8 mouse cellular contexts compared by ENCODE assay signal in the genomic region with DNA sequence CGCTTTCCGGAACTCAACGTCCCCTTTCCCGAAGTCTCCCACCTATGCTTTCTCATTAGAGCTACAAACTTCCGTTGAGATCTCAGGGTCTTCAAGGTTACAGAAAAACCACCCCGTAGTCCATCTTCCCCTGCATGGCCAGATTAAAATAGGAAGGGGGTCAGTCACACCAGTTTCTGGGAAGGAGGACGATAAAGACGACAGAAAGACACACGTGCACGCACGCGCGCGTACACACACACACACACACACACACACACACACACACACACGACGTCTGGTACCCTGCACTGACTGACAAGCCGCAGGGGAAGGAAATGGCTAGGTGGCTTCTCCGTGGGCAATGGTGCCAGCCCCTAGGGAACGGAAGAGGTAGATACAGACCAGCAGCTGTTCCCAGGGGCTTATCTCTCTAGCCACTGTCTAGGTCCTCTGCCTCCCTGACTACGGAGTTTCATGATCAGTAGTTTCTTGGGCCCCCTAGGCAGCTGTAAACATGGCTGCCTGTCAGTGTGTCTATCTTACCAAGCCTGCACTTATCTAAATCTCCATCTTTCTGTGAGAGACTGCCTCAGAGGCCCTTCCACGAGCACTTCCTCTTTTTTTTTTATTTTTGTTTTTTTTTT. TPM values are rescaled to one million over a fixed set of nuclear protein-coding genes. Genes with fewer than 3 reads are reported as not detected.
DNase-seq lines count a peak whose midpoint lies in the region; ATAC-seq and TF ChIP-seq lines count a peak whose summit lies in the region.

No protein-coding gene starts in this region.

- TF ChIP-seq POLR2A in liver, adult 2 months (IDR thresholded peaks at IDR 0.05; ENCODE audit: extremely low read depth, insufficient read depth, low read length) = no peak

- H3K9ac ChIP-seq in neural tube, embryonic 11.5 days (ENCODE audit: low read length) = no peak overlapping the region; the same call in 1 of the 2 replicates
- H3K9ac ChIP-seq in forebrain, embryonic 11.5 days (ENCODE audit: low read length) = peak overlapping the region; percentile 54
- no peak overlapping the region for H3K9ac ChIP-seq in liver, adult 2 months (ENCODE audit: low read depth, low read length)
- peak overlapping the region; percentile 54 for H3K9ac ChIP-seq in neural tube, embryonic 14.5 days (replicated peaks; ENCODE audit: low read depth, low read length)

- no peak for TF ChIP-seq CTCF in liver, adult 2 months (IDR thresholded peaks at IDR 0.05; ENCODE audit: low read depth, low read length)

- peak overlapping the region; percentile 29 for H3K4me3 ChIP-seq in neural tube, embryonic 11.5 days (ENCODE audit: low read depth, low read length)
- H3K4me3 ChIP-seq in forebrain, embryonic 11.5 days (ENCODE audit: low read depth, low read length) = peak overlapping the region; percentile 34
- peak overlapping the region; percentile 0; the same call in 1 of the 2 replicates for H3K4me3 ChIP-seq in liver, adult 2 months (ENCODE audit: insufficient read depth, low read depth, low read length)
- H3K4me3 ChIP-seq in neural tube, embryonic 14.5 days (ENCODE audit: low read depth, low read length) = peak overlapping the region; percentile 35

- H3K4me2 ChIP-seq in neural tube, embryonic 11.5 days (ENCODE audit: low read depth) = peak overlapping the region; percentile 76
- peak overlapping the region; percentile 88 for H3K4me2 ChIP-seq in forebrain, embryonic 11.5 days (ENCODE audit: low read depth, low read length, severe bottlenecking)
- H3K4me2 ChIP-seq in neural tube, embryonic 14.5 days (ENCODE audit: low read depth, low read length) = peak overlapping the region; percentile 84

- H3K27ac ChIP-seq in neural tube, embryonic 11.5 days (ENCODE audit: low read depth, low read length) = no peak overlapping the region
- no peak overlapping the region for H3K27ac ChIP-seq in forebrain, embryonic 11.5 days (ENCODE audit: low read depth, low read length)
- H3K27ac ChIP-seq in liver, adult 2 months (replicated peaks; ENCODE audit: insufficient read depth, low read depth, low read length) = no peak overlapping the region
- no peak overlapping the region for H3K27ac ChIP-seq in neural tube, embryonic 14.5 days (ENCODE audit: low read depth, low read length)

- H3K27me3 ChIP-seq in neural tube, embryonic 11.5 days (ENCODE audit: control insufficient read depth, insufficient read depth, low read length) = peaks cover 13% of the 10 kb centered on the region
- H3K27me3 ChIP-seq in forebrain, embryonic 11.5 days (ENCODE audit: control insufficient read depth, insufficient read depth, low read length) = peaks cover 13% of the 10 kb centered on the region; the same call in 1 of the 2 replicates
- H3K27me3 ChIP-seq in liver, adult 2 months (ENCODE audit: control insufficient read depth, insufficient read depth, low read length) = 0 out of 2 replicates have a peak, but pooled peaks cover 2% of the 10 kb centered on the region
- peaks cover 5% of the 10 kb centered on the region for H3K27me3 ChIP-seq in neural tube, embryonic 14.5 days (ENCODE audit: control insufficient read depth, insufficient read depth, low read length)

- ATAC-seq in neural tube, embryonic 11.5 days (ENCODE audit: insufficient read depth, low FRiP score, low TSS enrichment) = no peak
- ATAC-seq in forebrain, embryonic 11.5 days (replicated peaks; ENCODE audit: low FRiP score) = no peak
- ATAC-seq in neural tube, embryonic 14.5 days (ENCODE audit: low read depth) = no peak

- no peaks in the 10 kb centered on the region for H3K79me2 ChIP-seq in liver, adult 2 months (ENCODE audit: control insufficient read depth, insufficient read depth, low read length)

- H3K9me3 ChIP-seq in neural tube, embryonic 11.5 days (ENCODE audit: control insufficient read depth, low read length) = no peaks in the 10 kb centered on the region
- no peaks in the 10 kb centered on the region for H3K9me3 ChIP-seq in forebrain, embryonic 11.5 days (ENCODE audit: control insufficient read depth, low read length)
- no peaks in the 10 kb centered on the region for H3K9me3 ChIP-seq in neural tube, embryonic 14.5 days (ENCODE audit: control insufficient read depth, low read length)

- H3K36me3 ChIP-seq in neural tube, embryonic 11.5 days (ENCODE audit: control insufficient read depth, insufficient read depth, low read length) = no peaks in the 10 kb centered on the region
- no peaks in the 10 kb centered on the region for H3K36me3 ChIP-seq in forebrain, embryonic 11.5 days (ENCODE audit: control insufficient read depth, insufficient read depth, low read length)
- H3K36me3 ChIP-seq in liver, adult 2 months (ENCODE audit: control insufficient read depth, insufficient read depth, low read length) = no peaks in the 10 kb centered on the region
- no peaks in the 10 kb centered on the region for H3K36me3 ChIP-seq in neural tube, embryonic 14.5 days (ENCODE audit: control insufficient read depth, insufficient read depth, low read length)

- 24% methylated on average over 21 of the region's 21 CpGs for WGBS in neural tube, embryonic 11.5 days
- 20% methylated on average over 21 of the region's 21 CpGs for WGBS in forebrain, embryonic 11.5 days
- 31% methylated on average over 21 of the region's 21 CpGs for WGBS in liver, adult 2 months
- 17% methylated on average over 21 of the region's 21 CpGs for WGBS in neural tube, embryonic 14.5 days

- DNase-seq in neural tube, embryonic 11.5 days (ENCODE audit: low spot score) = no peak
- DNase-seq in neural tube, embryonic 10.5 days (ENCODE audit: extremely low spot score, low spot score) = no peak
- peak; percentile 54 for DNase-seq in forebrain, embryonic 11.5 days (ENCODE audit: low spot score)
- no peak for DNase-seq in liver, adult 2 months (ENCODE audit: extremely low read depth, low read depth, low spot score)
- no peak for DNase-seq in layer of hippocampus, postnatal 14 days (ENCODE audit: low spot score in 2 of 2)
- no peak for DNase-seq in adrenal gland, postnatal 4 days (ENCODE audit: low spot score in 2 of 2)
- no peak for DNase-seq in cerebellum, adult 9-10 months

- H3K4me1 ChIP-seq in neural tube, embryonic 11.5 days (ENCODE audit: control insufficient read depth, insufficient read depth, low read length) = peaks cover 3% of the 10 kb centered on the region; the same call in 1 of the 2 replicates
- peaks cover 9% of the 10 kb centered on the region for H3K4me1 ChIP-seq in forebrain, embryonic 11.5 days (replicated peaks; ENCODE audit: control insufficient read depth, insufficient read depth, low read length)
- 0 out of 2 replicates have a peak, but pooled peaks cover 2% of the 10 kb centered on the region for H3K4me1 ChIP-seq in liver, adult 2 months (ENCODE audit: control insufficient read depth, insufficient read depth, low read length)
- 0 out of 2 replicates have a peak, but pooled peaks cover 2% of the 10 kb centered on the region for H3K4me1 ChIP-seq in neural tube, embryonic 14.5 days (ENCODE audit: control insufficient read depth, insufficient read depth, low read length)

RNA-seq across cellular contexts. Expression of a gene that starts 6.6 kb away (rescaled TPM):
- 0.95 and 1.3 TPM in 2 replicates for polyA plus RNA-seq in neural tube, embryonic 11.5 days (2014; fragmentation: Nextera tagmentation; extraction: Ambion mirVana)
- 0.76 and 1.1 TPM in 2 replicates for polyA plus RNA-seq in forebrain, embryonic 11.5 days (2014; fragmentation: Nextera tagmentation; extraction: Ambion mirVana)
- total RNA-seq in liver, adult 2 months (2014; rRNA removed) = 1.3 and 2.2 TPM in 2 replicates
- polyA plus RNA-seq in liver, adult 2 months (2012; rRNA removed) = 1.7 and 1.8 TPM in 2 replicates
- 0.55 and 1.6 TPM in 2 replicates for polyA plus RNA-seq in neural tube, embryonic 14.5 days (2014; fragmentation: Nextera tagmentation; extraction: Ambion mirVana)
- total RNA-seq in layer of hippocampus, postnatal 14 days (2021) = 1 to 10 TPM; 2.1 to 4.2 TPM
- 1 to 10 TPM; 1.1 to 3.6 TPM for total RNA-seq in adrenal gland, postnatal 4 days (2021)

RNA-seq across cellular contexts. Expression of a gene that starts 20.6 kb away (rescaled TPM):
- 32.8 TPM in 2 replicates for polyA plus RNA-seq in neural tube, embryonic 11.5 days (2014; fragmentation: Nextera tagmentation; extraction: Ambion mirVana)
- 38.2 and 39.2 TPM in 2 replicates for polyA plus RNA-seq in forebrain, embryonic 11.5 days (2014; fragmentation: Nextera tagmentation; extraction: Ambion mirVana)
- 47.6 and 449 TPM in 2 replicates for total RNA-seq in liver, adult 2 months (2014; rRNA removed)
- polyA plus RNA-seq in liver, adult 2 months (2012; rRNA removed) = 107 and 123 TPM in 2 replicates
- polyA plus RNA-seq in neural tube, embryonic 14.5 days (2014; fragmentation: Nextera tagmentation; extraction: Ambion mirVana) = 28.7 and 36.5 TPM in 2 replicates
- 10 to 100 TPM; 40.5 to 42.4 TPM for total RNA-seq in layer of hippocampus, postnatal 14 days (2021)
- 100 to 1,000 TPM in 1 of 2 experiments, 10 to 100 TPM in 1; 90.0 to 106 TPM for total RNA-seq in adrenal gland, postnatal 4 days (2021)

RNA-seq across cellular contexts. Expression of a gene that starts 22.1 kb away (rescaled TPM):
- polyA plus RNA-seq in neural tube, embryonic 11.5 days (2014; fragmentation: Nextera tagmentation; extraction: Ambion mirVana) = 65.4 and 66.9 TPM in 2 replicates
- 79.8 and 80.7 TPM in 2 replicates for polyA plus RNA-seq in forebrain, embryonic 11.5 days (2014; fragmentation: Nextera tagmentation; extraction: Ambion mirVana)
- 15.6 and 21.0 TPM in 2 replicates for total RNA-seq in liver, adult 2 months (2014; rRNA removed)
- polyA plus RNA-seq in liver, adult 2 months (2012; rRNA removed) = 8.1 and 9.4 TPM in 2 replicates
- 38.2 and 52.9 TPM in 2 replicates for polyA plus RNA-seq in neural tube, embryonic 14.5 days (2014; fragmentation: Nextera tagmentation; extraction: Ambion mirVana)
- 10 to 100 TPM; 69.8 to 76.3 TPM for total RNA-seq in layer of hippocampus, postnatal 14 days (2021)
- total RNA-seq in adrenal gland, postnatal 4 days (2021) = 100 to 1,000 TPM; 131 to 134 TPM

RNA-seq across cellular contexts. Expression of a gene that starts 32.2 kb away (rescaled TPM):
- 24.0 and 26.4 TPM in 2 replicates for polyA plus RNA-seq in neural tube, embryonic 11.5 days (2014; fragmentation: Nextera tagmentation; extraction: Ambion mirVana)
- 19.3 and 19.7 TPM in 2 replicates for polyA plus RNA-seq in forebrain, embryonic 11.5 days (2014; fragmentation: Nextera tagmentation; extraction: Ambion mirVana)
- total RNA-seq in liver, adult 2 months (2014; rRNA removed) = 1.5 and 2.0 TPM in 2 replicates
- polyA plus RNA-seq in liver, adult 2 months (2012; rRNA removed) = 5.3 and 6.0 TPM in 2 replicates
- polyA plus RNA-seq in neural tube, embryonic 14.5 days (2014; fragmentation: Nextera tagmentation; extraction: Ambion mirVana) = 4.3 and 6.9 TPM in 2 replicates
- total RNA-seq in layer of hippocampus, postnatal 14 days (2021) = 10 to 100 TPM in 1 of 2 experiments, 1 to 10 TPM in 1; 8.8 to 11.2 TPM
- total RNA-seq in adrenal gland, postnatal 4 days (2021) = 10 to 100 TPM; 24.8 to 28.6 TPM

RNA-seq across cellular contexts. Expression of a gene that starts 45.3 kb away (rescaled TPM):
- polyA plus RNA-seq in neural tube, embryonic 11.5 days (2014; fragmentation: Nextera tagmentation; extraction: Ambion mirVana) = 0.20 and 0.39 TPM in 2 replicates
- polyA plus RNA-seq in forebrain, embryonic 11.5 days (2014; fragmentation: Nextera tagmentation; extraction: Ambion mirVana) = 0.21 and 0.48 TPM in 2 replicates
- not detected in 2 replicates for total RNA-seq in liver, adult 2 months (2014; rRNA removed)
- polyA plus RNA-seq in liver, adult 2 months (2012; rRNA removed) = 0.05 TPM in 1 of 2 replicates, not detected in the other
- polyA plus RNA-seq in neural tube, embryonic 14.5 days (2014; fragmentation: Nextera tagmentation; extraction: Ambion mirVana) = not detected in 2 replicates
- total RNA-seq in layer of hippocampus, postnatal 14 days (2021) = not detected
- total RNA-seq in adrenal gland, postnatal 4 days (2021) = under 1 TPM; 0.17 to 0.31 TPM

Comparison
In these comparisons a context has a peak if more than half of its experiments do, and no peak if none do; other contexts are left out.
1. H3K9ac ChIP-seq: peak in forebrain, embryonic 11.5 days (single experiment) and neural tube, embryonic 14.5 days (single experiment); none in neural tube, embryonic 11.5 days (single experiment) and liver, adult 2 months (single experiment).
2. Peak in every context shown above with its lines, with median percentiles within 50 percentile points of each other: H3K4me2 ChIP-seq and H3K4me3 ChIP-seq.